Mouse (Mus musculus): ENCODE results near the gene Sgcg. TPM values are rescaled to one million over a fixed set of nuclear protein-coding genes. Genes with fewer than 3 reads are reported as not detected.

Gene Sgcg
- polyA plus RNA-seq, 1 experiment from 2014 or later, result 2.6 TPM

DNA sequence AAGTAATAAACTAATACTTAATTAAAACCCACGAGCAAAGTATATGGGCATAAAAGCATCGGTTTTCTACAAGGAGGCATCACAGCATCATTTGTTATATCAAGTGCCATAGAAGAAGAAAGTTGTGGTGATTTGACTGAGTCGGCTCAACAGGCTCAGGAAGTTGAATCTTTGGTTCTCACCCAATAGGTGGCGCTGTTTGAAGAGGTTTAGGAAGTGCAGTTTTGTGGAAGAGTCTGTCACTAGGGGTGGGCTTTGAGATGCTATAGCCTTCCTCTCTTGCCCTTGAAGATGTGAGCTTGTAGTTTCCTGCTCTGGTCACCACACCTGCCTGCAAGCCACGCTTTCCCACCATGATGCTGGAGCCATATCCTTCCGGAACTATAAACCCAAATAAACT is 15.7 kb downstream of the Sgcg start:
- Histone ChIP-seq H3K4me1 (ENCODE audit: control insufficient read depth, insufficient read depth, low read length) (no peaks in the 10 kb centered on the region), H3K36me3 (ENCODE audit: control insufficient read depth, insufficient read depth, low read length) (no peaks in the 10 kb centered on the region), H3K4me2 (no peak overlapping the region), H3K27me3 (ENCODE audit: control insufficient read depth, insufficient read depth, low read length) (no peaks in the 10 kb centered on the region), H3K9ac (ENCODE audit: low read depth, low read length) (no peak overlapping the region), H3K27ac (ENCODE audit: low read depth, low read length) (no peak overlapping the region), H3K9me3 (replicated peaks; ENCODE audit: control insufficient read depth, low read length) (0 out of 2 replicates have a peak, but pooled peaks cover 4% of the 10 kb centered on the region), H3K4me3 (ENCODE audit: low read depth, low read length) (no peak overlapping the region)
- ATAC-seq (replicated peaks; ENCODE audit: insufficient number of reproducible peaks, low FRiP score, low TSS enrichment), result no peak
- whole genome bisulfite sequencing (ENCODE audit: insufficient replicate concordance), result 34% methylated on average over 6 of the region's 6 CpGs

DNA sequence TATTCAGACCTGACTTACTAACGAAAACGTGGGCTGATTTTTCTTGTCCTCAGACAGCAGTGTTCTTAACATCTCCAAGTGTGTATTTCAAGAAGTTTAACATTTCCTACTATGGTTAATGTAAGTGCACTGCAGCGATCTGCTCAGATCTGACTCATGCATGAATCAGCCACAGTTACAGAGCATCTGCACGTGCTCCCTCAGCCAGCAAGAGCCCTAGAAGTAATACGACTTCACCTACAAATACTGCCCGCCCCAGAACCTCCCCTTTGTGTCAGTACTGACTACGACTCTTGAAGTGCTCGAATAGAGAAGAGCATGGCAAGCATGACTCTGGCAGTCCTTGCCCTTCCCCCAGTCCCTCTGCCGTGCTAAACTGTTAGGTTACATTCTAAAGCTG is 19.5 kb downstream of the Sgcg start:
- no peaks in the 10 kb centered on the region for H3K4me1 ChIP-seq (ENCODE audit: control insufficient read depth, insufficient read depth, low read length)
- no peaks in the 10 kb centered on the region for H3K9me3 ChIP-seq (replicated peaks; ENCODE audit: control insufficient read depth, low read length)
- no peaks in the 10 kb centered on the region for H3K36me3 ChIP-seq (ENCODE audit: control insufficient read depth, insufficient read depth, low read length)
- no peak overlapping the region for H3K27ac ChIP-seq (ENCODE audit: low read depth, low read length)
- H3K27me3 ChIP-seq (ENCODE audit: control insufficient read depth, insufficient read depth, low read length), result no peaks in the 10 kb centered on the region
- H3K4me2 ChIP-seq, result no peak overlapping the region
- no peak overlapping the region for H3K9ac ChIP-seq (ENCODE audit: low read depth, low read length)
- 55% methylated on average over 9 of the region's 9 CpGs for WGBS (ENCODE audit: insufficient replicate concordance)
- ATAC-seq (replicated peaks; ENCODE audit: insufficient number of reproducible peaks, low FRiP score, low TSS enrichment), result no peak
- H3K4me3 ChIP-seq (ENCODE audit: low read depth, low read length), result no peak overlapping the region

DNA sequence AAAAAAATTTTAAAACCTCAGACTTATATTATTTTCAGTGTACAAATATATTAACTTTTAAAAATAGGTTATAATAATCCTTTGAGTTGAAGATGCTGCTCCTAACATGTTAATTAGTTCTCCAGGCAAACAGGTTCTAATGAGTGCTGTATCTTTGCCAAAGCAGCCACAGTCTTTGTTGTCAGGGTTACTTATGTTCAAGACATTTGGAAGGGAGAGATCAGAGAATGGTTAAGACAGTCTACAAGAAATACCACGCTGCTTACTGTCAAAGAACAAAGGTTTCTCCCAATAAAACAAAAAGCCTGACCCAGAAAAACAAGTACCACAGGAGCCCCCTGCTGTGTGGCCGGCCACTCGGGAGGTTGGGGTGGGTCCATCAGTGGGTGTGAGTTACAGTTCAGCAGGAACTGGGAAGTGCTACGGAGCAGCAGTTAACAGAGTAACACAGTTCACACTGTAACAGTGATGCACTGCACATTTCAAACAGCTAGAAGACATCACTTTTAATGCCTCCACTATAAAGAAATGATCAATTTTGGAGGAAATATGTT is 21.1 kb downstream of the Sgcg start:
- Histone ChIP-seq H3K27ac (ENCODE audit: low read depth, low read length) (no peak overlapping the region), H3K9me3 (replicated peaks; ENCODE audit: control insufficient read depth, low read length) (no peaks in the 10 kb centered on the region), H3K4me3 (ENCODE audit: low read depth, low read length) (no peak overlapping the region), H3K27me3 (ENCODE audit: control insufficient read depth, insufficient read depth, low read length) (no peaks in the 10 kb centered on the region), H3K4me2 (no peak overlapping the region), H3K4me1 (ENCODE audit: control insufficient read depth, insufficient read depth, low read length) (no peaks in the 10 kb centered on the region), H3K36me3 (ENCODE audit: control insufficient read depth, insufficient read depth, low read length) (no peaks in the 10 kb centered on the region), H3K9ac (ENCODE audit: low read depth, low read length) (no peak overlapping the region)
- WGBS (ENCODE audit: insufficient replicate concordance), result 41% methylated on average over 4 of the region's 4 CpGs
- no peak for ATAC-seq (replicated peaks; ENCODE audit: insufficient number of reproducible peaks, low FRiP score, low TSS enrichment)

DNA sequence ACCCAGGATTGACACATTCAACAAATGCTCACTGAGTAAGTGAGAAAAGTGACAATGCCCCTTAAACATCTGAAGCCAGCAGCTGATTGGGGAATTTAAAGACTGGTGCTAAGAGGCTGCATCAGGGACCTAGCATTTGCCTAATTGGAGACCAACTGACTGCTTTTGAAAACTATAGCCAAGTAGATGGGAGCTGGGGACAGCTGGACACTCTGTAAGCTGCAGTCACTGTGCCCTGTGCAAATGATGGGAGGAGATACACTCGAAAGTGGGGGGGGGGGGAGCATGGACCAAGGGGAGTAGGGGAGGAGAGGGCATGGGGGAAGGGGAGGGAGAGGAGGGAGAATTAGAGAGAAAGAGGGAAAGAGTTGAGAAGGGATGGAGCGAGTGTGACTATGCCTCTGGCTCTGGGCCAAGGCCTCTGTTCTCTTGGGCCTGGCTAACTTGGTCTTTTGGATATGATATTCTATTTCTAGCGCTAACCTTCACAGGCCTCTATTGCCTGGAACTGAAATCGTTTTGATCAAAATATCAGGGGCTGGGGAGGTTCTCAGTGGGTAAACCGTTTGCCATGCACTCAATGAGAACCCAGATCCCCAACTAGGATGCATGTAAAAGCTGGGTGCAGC is 22.3 kb downstream of the Sgcg start:
- H3K4me1 ChIP-seq (ENCODE audit: control insufficient read depth, insufficient read depth, low read length), result no peaks in the 10 kb centered on the region
- no peak overlapping the region for H3K4me2 ChIP-seq
- H3K36me3 ChIP-seq (ENCODE audit: control insufficient read depth, insufficient read depth, low read length), result no peaks in the 10 kb centered on the region
- no peak for ATAC-seq (replicated peaks; ENCODE audit: insufficient number of reproducible peaks, low FRiP score, low TSS enrichment)
- 50% methylated on average over 5 of the region's 5 CpGs for WGBS (ENCODE audit: insufficient replicate concordance)
- H3K27me3 ChIP-seq (ENCODE audit: control insufficient read depth, insufficient read depth, low read length), result no peaks in the 10 kb centered on the region
- no peaks in the 10 kb centered on the region for H3K9me3 ChIP-seq (replicated peaks; ENCODE audit: control insufficient read depth, low read length)
- no peak overlapping the region for H3K9ac ChIP-seq (ENCODE audit: low read depth, low read length)
- H3K4me3 ChIP-seq (ENCODE audit: low read depth, low read length), result no peak overlapping the region
- H3K27ac ChIP-seq (ENCODE audit: low read depth, low read length), result no peak overlapping the region

DNA sequence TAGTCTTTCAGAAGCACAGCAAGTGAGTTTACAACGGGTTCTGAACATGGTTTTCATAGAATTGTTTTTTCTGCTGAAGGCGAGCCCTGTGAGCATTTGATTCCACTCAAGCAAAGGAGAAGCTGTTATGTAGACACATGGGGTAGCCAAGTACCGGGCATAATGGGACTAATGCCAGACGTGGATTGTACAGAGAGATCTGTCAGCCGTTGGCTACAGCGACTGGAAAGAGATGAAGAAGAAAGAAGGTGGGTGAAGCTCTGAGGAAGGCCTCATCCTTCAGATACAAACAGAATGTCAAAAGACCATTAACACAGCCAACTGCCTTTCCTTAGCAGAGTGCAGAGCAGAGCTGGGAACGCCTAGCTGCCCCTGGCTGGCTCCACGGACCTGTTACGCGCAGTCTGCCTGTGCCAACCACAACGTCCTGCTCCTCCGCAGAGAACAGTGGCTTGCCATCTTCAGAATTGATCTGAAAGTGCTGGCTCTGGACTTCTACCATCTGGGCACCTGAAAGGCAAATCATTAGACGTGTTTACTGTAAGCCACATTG is 26.2 kb downstream of the Sgcg start:
- WGBS (ENCODE audit: insufficient replicate concordance), result 84% methylated on average over 13 of the region's 13 CpGs
- Histone ChIP-seq H3K9ac (ENCODE audit: low read depth, low read length) (no peak overlapping the region), H3K4me1 (ENCODE audit: control insufficient read depth, insufficient read depth, low read length) (peaks cover 4% of the 10 kb centered on the region; the same call in 1 of the 2 replicates), H3K27ac (ENCODE audit: low read depth, low read length) (no peak overlapping the region), H3K27me3 (ENCODE audit: control insufficient read depth, insufficient read depth, low read length) (no peaks in the 10 kb centered on the region), H3K9me3 (replicated peaks; ENCODE audit: control insufficient read depth, low read length) (no peaks in the 10 kb centered on the region), H3K36me3 (ENCODE audit: control insufficient read depth, insufficient read depth, low read length) (no peaks in the 10 kb centered on the region), H3K4me3 (ENCODE audit: low read depth, low read length) (no peak overlapping the region), H3K4me2 (no peak overlapping the region)
- no peak for ATAC-seq (replicated peaks; ENCODE audit: insufficient number of reproducible peaks, low FRiP score, low TSS enrichment)

DNA sequence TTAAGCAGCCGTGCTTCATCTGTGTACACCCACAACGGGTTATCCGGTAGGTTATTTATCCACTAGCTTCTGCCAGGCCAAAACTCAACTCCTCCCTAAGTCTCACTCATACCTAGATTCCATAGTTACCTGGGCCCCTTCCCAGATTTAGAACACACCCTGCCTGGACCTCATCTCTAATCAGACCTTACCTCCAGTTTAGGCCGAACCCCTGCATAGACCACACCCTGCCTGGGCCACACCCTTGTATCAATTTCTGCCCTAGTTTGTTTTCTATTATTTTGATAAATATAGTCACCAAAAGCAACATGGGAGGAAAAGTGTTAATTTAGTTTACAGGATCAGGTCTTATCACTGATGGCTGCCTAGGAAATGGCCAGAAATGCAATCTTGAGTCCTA is 28.1 kb downstream of the Sgcg start:
- 80% methylated on average over 4 of the region's 4 CpGs for WGBS (ENCODE audit: insufficient replicate concordance)
- H3K4me3 ChIP-seq (ENCODE audit: low read depth, low read length), result no peak overlapping the region
- no peaks in the 10 kb centered on the region for H3K9me3 ChIP-seq (replicated peaks; ENCODE audit: control insufficient read depth, low read length)
- peaks cover 4% of the 10 kb centered on the region; the same call in 1 of the 2 replicates for H3K4me1 ChIP-seq (ENCODE audit: control insufficient read depth, insufficient read depth, low read length)
- no peak overlapping the region for H3K4me2 ChIP-seq
- no peak for ATAC-seq (replicated peaks; ENCODE audit: insufficient number of reproducible peaks, low FRiP score, low TSS enrichment)
- no peaks in the 10 kb centered on the region for H3K36me3 ChIP-seq (ENCODE audit: control insufficient read depth, insufficient read depth, low read length)
- H3K9ac ChIP-seq (ENCODE audit: low read depth, low read length), result no peak overlapping the region
- no peak overlapping the region for H3K27ac ChIP-seq (ENCODE audit: low read depth, low read length)
- H3K27me3 ChIP-seq (ENCODE audit: control insufficient read depth, insufficient read depth, low read length), result no peaks in the 10 kb centered on the region

DNA sequence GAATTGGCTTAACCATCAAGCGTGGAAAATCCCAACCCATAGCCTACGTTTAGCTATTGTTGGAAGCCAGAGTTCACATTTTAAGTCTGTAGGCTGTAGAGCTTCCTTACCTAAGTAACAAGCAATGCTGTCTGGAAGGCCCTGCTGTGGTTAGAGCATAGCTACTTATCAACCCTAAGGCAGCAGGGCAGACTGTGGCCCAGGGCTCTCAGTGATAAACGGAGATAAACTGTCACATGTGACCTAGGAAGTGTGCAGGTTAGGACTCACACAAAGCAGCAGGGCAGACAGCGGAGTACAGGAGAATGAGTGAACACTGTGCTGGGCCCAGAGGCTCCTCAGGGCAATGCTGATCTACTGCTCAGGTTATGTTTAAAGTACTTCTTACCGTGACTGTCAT is 28.5 kb downstream of the Sgcg start:
- no peaks in the 10 kb centered on the region for H3K36me3 ChIP-seq (ENCODE audit: control insufficient read depth, insufficient read depth, low read length)
- 59% methylated on average over 5 of the region's 5 CpGs for WGBS (ENCODE audit: insufficient replicate concordance)

DNA sequence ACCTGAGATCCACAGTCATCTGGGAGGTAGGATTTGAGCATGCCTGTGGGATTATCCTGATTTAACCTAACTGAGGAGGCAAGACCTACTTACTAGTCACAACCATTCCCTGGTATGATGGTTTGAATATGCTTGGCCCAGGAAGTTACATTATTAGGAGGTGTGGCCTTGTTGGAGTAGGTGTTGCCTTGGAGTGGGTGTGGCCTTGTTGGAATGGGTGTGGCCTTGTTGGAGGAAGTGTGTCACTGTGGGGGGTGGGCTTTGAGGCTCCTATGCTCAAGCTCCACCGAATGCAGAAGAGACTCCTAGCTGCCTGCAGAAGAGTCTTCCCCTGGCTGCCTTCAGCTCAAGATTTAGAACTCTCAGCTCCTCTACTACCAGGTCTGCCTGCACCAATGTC is 32.1 kb downstream of the Sgcg start:
- no peak for ATAC-seq (replicated peaks; ENCODE audit: insufficient number of reproducible peaks, low FRiP score, low TSS enrichment)
- no peaks in the 10 kb centered on the region for H3K36me3 ChIP-seq (ENCODE audit: control insufficient read depth, insufficient read depth, low read length)
- H3K27ac ChIP-seq (ENCODE audit: low read depth, low read length), result no peak overlapping the region
- H3K9ac ChIP-seq (ENCODE audit: low read depth, low read length), result no peak overlapping the region
- no peak overlapping the region for H3K4me3 ChIP-seq (ENCODE audit: low read depth, low read length)
- H3K9me3 ChIP-seq (replicated peaks; ENCODE audit: control insufficient read depth, low read length), result no peaks in the 10 kb centered on the region
- peaks cover 4% of the 10 kb centered on the region; the same call in 1 of the 2 replicates for H3K4me1 ChIP-seq (ENCODE audit: control insufficient read depth, insufficient read depth, low read length)
- 61% methylated on average over 1 of the region's 1 CpGs for WGBS (ENCODE audit: insufficient replicate concordance)
- no peaks in the 10 kb centered on the region for H3K27me3 ChIP-seq (ENCODE audit: control insufficient read depth, insufficient read depth, low read length)
- no peak overlapping the region for H3K4me2 ChIP-seq

More for the DNA sequence above, 28.5 kb downstream of the Sgcg start:
- ATAC-seq (replicated peaks; ENCODE audit: insufficient number of reproducible peaks, low FRiP score, low TSS enrichment), result no peak
- no peak overlapping the region for H3K4me2 ChIP-seq
- no peaks in the 10 kb centered on the region for H3K27me3 ChIP-seq (ENCODE audit: control insufficient read depth, insufficient read depth, low read length)
- no peak overlapping the region for H3K27ac ChIP-seq (ENCODE audit: low read depth, low read length)
- H3K4me1 ChIP-seq (ENCODE audit: control insufficient read depth, insufficient read depth, low read length), result peaks cover 4% of the 10 kb centered on the region; the same call in 1 of the 2 replicates
- H3K9ac ChIP-seq (ENCODE audit: low read depth, low read length), result no peak overlapping the region
- H3K9me3 ChIP-seq (replicated peaks; ENCODE audit: control insufficient read depth, low read length), result no peaks in the 10 kb centered on the region
- H3K4me3 ChIP-seq (ENCODE audit: low read depth, low read length), result no peak overlapping the region

Data from heart, embryonic 11.5 days (tissue).